Mouse (Mus musculus): ENCODE data around the gene Zfp750.

The Zfp750 gene

DNA sequence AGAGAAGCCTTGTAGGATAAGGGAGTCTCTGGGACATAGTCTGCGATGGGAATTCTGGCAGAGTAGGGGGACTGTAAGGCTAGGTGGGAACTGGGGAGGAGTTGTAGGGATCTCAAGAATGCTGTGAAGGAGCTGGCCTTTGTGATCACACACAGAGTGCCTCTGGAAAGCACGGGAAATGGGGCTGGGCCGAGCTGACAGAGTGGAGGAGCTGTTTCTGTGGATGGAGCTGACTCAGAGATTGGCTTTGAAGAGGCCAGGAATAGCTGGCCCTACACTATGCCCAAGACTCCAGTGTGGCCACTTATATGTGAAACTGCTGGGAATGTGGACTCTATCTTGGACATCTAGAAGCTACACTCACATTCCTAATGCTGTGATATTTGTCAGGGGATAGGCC is 17.4 kb upstream of the Zfp750 start:
- DNase-seq: no peak

DNA sequence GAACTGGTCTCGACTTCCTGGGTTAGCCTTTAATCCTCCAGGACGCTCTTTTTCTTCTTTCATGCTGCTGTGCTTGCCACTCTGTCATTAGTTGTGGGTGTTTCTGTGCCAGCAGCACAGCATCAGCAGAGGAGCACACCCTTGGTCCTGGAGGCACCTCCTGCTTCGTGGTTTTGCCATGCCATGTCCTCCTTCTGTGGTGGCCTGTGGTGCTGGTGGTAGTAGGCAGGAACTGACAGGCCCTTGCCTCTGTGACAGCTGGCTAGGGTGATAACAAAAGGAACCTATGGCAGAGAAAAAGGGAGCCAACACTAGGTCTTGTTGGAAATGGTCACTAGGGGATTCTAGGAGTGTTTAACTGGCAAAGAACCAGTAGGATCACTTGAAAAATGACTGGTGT is 10.6 kb upstream of the Zfp750 start:
- DNase-seq: no peak

DNA sequence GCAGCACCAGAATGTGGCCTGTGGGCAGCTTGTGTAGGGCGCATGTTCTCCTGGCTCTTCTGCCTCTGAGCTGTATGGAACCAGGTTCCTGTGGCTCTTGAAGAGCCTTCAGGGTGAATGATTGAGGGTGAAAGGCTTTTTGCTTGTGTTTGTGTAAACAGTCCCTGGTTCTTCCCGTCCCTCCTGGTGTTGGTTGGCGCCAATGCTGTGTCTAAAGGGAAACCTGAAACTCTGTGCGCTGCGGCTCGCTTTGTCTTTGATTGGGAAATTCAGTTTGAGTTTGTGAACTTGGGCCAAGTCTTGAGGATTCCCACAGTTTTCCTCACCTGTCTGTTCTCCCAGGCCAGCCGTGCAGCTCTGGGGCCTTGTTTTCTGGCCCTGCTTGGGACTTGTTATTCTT is 5.1 kb upstream of the Zfp750 start:
- no peak for DNase-seq

DNA sequence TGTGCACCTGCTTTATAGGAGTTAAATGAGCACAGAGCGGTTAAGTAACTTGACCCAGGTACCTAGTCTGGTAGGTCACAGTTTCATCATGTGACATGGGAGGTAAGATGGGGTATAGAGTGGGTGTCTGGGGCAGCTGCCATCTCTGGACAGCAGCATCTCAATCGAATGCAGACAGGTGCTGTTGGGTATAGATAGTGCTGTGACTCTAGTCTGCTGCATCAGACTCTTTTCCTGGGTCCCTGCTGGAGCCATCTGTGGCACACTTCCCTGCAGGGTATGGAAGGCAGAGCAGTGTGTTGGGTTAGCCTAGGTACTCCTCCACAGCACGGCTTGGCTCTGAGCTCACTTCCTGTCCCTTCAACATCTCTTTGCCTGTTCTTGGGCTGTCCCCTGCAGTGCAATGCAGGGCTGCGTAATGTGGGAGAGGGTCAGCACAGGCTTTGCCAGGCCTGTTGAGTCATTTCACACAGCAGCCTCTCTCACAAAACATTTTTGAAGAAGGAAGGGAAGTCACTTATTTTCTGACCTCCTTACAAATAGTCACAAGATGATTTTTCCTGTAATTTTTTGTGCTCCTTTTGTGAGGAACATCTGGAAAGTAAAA is 3.1 kb upstream of the Zfp750 start:
- DNase-seq: no peak

DNA sequence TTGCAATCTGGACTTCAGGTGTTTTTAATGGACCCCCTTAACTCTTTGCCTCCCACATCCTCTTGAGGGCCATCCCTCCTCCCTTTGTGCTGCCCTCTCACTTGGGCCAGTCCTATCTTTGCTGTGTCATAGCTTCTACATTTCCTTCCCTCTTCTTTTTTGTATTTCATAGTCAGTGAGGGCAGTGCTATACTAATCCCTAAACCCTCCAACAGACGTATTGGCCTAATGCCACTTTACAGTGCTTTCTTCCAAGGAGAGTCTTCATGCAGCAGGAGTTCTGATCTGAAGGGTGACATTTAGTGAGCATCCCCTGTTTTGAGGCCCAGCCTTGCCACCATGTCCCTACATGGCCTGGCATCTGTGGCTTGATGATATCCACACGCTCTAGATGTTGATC is 1.6 kb upstream of the Zfp750 start:
- no peak for DNase-seq

DNA sequence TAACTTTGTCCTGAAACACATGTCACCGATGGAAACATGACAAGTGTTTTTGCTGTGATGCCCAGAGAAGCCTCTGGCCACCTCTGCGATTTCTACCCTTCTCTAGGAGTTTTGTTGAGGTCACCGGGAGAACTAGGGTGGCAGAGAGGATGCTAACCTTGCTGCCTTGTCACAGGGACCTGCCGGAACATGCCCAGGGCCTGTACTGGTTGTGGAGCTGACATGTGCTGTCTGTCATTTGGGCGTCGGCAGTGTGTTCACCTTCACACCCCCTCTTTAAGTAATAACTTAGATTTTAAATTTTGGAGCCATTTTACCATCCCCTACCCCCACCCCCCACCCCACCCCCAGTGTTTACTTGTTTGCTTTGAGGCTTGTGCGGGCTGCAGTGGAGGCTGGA is 570 bp upstream of the Zfp750 start:
- DNase-seq: no peak

DNA sequence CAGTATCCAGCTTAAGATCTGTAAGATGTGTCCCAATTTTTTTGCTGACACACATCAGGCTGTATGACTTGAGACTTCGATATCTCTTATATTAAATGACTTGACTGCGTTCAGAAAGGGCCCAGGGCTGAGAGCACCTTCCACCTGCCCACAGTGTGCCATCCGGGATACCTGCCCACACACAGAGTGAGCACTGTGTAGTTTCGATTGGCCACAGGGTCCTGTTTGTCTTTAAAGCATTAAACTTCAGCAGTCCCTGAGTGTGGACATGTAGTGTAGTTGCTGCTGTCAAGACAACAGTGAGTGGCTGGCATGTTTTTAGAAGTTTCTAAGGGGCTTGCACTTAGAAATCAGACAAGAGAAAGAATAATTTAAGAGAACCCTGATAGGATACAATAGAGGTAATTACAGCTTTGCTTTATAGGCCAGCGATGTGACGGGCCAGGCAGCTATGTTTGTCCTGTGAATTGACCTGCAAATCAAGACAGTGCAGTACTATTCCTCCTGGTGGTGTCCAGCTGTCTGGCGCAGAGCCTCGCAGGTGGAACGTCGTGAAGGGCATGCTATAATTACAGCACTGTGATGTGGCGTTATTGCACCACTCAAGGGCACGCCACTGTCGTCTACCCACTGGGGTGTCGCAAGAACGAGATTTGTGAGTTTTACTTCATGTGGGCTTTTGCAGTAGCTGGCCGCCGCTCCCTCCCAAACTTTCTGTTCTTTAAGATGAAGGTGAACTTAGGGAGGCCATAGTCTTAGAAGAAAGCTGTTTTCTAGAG is 1.3 kb downstream of the Zfp750 start:
- DNase-seq: peak in 1 of 2 experiments; percentile 26

DNA sequence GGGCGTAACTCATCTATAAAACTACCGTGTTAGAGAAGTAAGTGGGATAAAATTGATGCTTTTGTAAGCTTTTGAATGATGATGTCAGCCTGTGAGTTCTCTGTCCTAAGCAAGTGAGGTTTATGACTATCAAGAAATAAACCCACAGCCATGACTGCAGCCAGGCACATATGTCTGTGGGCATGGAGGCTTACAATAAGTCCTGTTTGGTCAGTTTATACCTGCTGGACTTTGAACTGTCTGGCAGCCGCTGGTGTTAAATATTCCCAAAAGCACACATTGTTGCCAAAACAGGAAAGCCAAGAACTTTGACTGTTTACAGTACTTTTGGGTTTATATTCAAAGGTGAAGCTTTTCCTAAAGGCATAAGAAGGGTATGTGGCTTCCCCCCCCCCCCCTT is 2.2 kb downstream of the Zfp750 start:
- DNase-seq: peak; percentile 81

DNA sequence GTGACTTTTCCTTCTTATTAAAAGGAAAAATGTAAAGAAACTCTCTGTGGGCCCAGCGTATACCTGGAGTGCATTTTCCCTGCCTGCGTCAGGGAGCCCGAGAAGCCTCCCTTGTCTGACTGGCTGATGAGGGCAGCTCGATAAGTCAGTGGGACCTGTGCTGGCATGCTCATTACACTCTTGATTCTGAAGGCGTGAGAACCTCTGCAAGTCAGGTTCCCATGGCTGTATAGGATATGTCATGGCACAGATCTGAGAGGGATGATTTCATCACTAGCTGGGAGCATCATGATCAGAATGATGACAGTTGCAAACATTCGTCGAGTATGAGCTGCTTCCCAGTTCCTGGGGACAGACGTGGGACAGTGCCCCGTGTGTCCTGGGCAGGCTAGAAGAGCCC is 3.1 kb downstream of the Zfp750 start:
- no peak for DNase-seq

DNA sequence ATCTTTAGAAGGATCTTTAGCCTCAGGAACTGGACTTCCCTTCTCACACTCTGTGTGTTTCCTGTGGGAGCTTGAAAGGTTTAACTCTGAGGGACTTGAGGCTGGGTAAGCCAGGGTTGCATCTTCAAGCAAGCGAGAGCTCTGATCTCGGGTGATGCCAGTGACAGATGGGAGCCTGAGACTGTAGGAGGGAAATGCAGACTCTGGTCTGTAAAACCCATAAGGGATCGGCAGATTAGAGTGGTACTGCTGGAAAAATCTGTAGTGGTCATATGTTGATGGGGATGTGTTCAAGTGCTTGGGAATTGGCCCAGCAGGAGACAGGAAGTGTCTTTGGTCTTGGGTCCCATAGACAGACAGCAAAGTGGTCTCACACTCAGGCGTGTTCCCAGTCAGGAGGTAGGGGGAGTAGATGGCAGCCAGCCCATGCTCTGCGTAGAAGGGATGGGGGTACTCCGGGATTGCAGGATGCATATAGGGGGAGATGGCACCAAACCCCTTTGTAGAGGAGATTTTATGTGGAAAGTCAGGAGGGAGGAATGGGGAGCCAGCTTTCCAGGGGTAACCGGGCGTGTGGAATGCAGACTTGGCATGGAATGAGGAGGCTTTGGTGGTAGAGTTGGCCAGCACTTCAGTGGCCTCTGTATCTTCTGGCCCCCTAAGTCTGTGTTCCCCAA is 6.1 kb downstream of the Zfp750 start:
- DNase-seq: no peak

DNA sequence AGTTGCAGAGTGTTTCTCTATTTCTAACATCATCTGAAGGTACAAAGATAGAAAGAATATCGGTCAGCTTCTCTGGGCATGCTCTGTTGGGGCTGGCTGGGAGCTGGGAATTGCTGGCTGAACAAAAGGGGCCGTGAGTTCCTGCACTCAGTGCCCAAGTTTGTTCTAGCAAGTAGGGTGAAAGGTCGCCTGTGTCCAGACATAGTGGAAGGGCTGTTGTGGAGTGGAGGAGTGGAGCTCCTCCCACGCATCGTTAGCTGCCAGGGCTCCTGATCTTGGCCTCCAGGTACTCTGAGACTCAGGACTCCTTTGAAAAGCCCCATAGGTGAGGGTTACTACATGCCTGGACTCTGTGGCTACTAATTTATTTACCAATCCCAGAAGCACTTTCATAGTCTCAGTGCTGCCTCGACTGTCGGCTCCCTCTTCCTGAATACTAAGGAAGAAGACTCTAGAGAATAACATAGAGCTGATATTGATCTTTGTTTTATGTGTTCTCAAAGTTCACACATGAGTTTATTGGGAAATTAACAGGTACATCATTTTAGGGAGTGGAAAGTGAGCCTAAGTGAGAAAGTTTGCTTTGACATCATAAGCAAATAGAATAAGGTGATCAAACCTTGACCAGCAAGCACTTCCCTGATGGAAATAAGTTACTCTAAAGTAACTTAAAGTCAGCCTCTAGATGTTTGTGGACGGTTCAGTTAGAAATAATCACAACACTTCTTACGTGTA is 8.5 kb downstream of the Zfp750 start:
- peak; percentile 54 to 60 for DNase-seq

DNA sequence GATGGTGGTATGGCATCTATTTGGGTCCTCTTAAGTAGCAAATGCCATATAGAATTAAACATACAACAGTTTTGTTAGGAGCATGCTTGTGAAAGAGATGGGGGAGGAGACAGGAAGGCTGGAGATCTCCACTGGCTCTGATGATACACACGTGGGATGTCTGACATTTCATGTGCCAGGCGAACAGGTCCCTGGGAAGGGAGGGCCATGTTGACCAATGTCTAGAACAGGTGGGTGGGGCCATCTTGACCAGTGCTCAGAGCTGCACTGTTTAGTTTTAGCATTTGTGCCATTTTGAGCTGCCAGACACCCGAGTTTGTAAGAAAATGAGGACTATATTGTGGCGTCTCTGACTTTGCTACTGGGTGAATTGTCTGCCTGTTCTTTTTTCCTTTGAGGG is 10.7 kb downstream of the Zfp750 start:
- DNase-seq: no peak

DNA sequence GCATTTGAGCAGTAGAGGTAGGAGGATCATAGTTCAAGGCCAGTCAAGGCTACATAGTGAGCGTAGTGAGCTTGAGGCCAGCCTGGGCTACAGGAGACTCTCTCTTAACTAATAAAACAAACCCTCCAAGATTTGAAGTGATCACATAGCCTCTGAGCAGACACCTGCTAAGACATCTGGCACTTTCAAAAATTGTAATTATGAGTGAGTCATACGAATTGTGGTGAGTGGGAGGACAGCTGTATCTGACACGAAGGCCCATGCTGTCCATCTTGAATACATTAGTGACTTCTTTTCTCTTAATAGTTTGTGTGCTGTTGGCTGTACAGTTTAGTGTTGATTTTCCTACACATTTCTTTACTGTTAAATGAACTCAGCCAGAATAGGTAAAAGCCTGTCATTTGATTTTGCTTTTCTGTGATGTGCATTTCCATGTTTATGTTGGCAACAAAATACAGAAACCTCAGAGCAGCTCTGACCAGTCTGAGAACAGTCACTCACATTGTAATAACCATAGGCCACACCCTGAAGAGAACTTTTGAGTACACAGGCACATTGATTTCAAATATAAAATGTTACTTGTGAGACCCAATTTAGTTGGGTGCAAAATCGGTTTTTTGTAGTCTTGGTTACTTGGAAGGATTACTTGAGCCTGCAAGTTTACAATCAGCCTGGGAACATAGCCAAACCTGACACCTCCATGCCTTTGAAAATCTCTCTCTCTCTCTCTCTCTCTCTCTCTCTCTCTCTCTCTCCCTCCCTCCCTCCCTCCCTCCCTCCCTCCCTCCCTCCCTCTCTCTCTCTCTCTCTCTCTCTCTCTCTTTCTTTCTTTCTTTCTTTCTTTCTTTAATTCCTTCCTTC is 16.9 kb downstream of the Zfp750 start:
- no peak for DNase-seq

DNA sequence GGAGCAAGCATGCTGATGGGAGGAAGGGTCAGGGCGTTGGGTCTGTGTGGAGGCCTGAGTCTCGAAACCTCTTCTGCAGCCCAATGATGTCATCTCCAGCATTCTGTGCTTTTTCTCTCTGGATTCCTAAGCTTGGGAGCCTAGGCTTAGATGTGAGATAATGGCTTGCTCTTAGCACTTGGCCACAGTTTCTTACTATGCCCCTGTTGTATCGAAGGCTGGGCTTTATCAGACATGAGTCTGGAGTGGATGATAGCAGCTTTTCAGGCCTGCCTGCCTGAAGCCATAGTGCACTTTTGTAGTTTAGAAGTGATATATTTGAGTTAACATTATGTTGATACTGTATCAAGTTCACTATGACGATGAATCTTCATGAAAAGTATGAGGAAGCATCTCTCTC is 17.6 kb downstream of the Zfp750 start:
- DNase-seq: no peak

DNA sequence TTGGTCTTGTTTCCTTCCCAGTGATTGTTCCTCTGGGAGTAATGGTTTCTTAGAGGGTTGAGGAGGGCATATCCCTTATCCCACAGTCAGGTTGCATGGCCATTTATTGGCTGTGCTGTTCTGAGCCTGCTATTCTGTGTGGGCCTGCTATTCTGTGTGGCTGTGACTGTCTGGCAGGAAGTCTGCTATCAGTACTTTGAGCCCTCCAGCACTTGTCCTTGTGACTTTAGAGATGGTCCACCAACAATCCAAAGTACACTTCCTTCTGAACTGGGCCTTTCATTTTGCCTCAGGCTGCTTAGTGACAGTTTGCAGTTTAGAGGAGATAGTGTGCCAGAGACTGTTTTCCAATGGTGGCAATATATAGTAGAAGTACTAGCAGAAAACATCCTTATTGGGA is 18.5 kb downstream of the Zfp750 start:
- DNase-seq: no peak

DNA sequence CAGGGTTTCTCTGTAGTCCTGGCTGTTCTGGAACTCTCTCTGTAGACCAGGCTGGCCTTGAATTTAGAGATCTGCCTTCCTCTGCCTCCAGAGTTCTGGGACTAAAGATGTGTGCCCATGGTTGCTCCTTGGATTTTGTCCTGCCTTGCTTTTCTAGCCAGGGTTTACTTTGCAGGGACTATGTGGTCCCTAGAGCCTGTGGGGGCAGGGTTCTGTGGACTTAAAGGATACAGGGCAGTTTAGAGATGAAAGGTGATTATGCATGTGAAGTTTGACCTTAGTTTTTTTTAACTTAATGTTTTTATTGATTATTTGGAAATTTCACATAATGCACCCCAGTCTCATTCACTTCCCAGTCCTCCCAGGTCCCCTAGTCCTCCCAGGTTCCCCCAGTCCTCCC is 28.5 kb downstream of the Zfp750 start:
- DNase-seq: no peak

DNA sequence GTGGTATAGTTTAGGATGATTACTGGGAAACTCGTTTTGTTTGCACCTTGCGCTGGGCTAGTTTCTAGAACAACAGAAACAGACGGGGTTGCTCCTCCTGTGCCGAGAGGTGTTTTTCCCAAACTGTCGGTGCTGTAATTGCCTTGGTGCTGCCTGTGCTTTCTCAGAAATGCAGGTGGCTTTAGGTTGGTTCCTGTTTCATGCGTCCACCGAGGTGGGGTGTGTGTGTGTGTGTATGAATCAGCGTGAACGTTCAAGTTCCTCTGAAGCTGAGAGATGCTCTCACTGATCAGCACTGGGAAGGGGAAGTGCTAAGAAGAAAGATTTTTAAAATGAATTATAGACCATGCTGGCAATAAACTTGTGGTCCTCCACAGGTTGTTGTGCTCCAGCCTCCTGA is 33.3 kb downstream of the Zfp750 start:
- DNase-seq: no peak

DNA sequence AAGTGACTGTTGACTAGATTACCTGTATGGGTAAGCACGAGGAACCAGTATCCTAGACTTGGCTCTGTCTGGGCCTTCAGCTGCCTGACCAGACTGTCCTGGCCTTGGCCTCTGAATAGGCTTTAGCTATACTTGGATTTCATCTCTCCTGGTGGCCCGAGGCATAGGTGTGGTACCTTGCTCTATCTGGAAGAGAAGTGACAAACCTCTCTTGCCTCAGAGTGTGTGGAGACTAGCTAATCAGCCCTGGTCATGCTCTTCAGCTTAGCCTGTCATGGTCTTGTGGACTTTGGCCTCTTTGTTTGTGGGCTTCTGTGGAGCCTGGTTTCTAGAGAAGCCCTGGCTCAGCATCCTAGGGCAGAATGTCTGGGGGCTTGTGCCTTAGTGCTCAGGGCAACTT is 38.0 kb downstream of the Zfp750 start:
- peak in 1 of 2 experiments; percentile 18 for DNase-seq

DNA sequence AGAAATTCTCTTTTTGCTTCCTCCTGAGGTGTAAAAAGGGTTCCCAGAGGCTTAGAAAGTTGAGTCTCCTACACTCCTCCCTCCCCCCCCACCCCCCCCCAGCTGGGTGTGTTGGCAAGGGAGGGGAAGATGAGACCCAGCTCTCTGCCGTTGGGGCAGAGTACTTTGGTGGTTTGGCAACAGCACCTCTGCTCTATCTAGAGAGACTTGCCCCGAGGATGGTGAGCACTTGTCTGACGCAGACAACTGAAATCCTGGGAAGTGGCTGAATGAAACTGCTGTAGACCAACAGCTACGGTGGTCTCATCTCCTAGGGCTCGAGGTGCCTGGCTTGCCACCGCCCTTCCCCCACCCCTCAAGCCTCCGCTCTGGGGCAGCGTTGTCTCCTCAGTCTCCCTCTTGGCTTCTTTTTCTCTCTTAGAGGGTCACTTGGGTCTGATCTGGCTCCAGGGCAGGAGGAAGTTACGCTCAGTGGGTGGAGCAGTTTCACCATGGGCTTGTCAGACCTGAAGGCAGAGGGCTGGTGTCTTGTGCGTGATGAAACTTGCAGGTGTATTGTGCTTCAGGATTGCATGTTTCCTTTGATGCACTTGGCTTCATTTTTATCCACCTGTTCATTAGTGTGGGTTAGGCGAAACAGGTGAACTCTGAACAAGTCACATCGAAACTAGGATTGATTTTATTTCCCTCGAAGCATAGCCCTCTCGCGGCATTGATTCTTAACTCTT is 39.5 kb downstream of the Zfp750 start:
- DNase-seq: no peak

DNA sequence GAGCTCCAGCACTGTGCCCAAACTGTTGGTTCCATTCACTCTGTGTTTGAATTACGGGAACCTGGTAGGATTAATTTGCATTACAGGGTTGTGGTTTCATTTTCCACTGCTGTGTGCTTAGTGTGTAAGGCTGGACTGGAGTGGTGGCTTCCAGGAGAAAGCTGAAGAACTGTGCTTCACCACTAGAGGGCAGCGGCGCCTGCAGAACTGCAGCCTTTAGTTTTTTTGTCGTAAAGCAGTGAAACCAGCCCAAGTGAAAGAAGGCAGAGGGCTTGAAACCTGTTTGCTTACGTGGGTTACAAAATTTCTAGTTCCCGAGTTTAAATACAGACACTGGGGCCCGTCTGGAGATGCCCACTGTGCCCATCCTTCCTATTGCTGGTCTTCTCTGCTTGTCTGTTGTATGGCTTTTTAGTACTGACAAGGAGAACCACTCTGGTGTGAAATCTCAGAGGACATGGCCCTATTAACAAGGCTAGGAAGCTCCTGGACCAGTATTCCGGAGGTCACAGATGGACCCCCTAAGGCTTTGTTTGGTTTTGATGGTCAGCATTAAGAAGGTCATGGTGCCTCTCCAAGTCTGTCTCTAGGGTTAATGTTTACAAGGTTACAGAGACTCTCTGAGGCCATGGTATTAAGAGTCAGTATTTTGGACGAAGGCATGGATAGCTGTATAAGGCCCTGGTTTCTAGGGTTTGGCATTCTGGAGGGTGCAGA is 43.3 kb downstream of the Zfp750 start:
- peak; percentile 45 to 73 for DNase-seq

DNA sequence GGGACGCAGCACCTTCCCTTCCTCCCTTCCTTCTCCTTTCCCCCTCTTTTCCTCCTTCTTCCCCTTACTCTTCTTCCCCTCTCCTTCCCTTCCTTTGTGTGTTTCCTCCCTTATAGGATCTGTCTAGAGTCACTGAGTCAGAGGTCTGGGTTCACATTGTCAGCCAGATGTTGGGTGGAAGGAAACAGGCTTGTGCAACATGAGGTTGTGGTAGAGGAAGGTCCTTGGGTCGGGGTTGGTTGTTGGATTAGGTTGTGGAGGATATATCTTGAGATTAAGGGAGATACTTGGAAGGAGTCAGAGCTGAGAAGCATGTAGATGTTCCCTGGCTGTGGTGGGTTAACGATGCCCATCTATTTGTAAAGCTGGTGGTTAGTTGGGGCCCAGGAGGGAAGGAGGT is 44.3 kb downstream of the Zfp750 start:
- DNase-seq: no peak

Measured in kidney, adult 8-10 months (tissue).